Mouse (Mus musculus) liver, adult (tissue): ENCODE results near the gene Epop.

Experiments used
- GATA4 ChIP-seq: IDR thresholded peaks from 2 replicates; pipeline ENCODE4 v1.6.1; 2014; ENCODE audit warnings: mild to moderate bottlenecking, low read length; ENCODE audit not compliant: insufficient replicate concordance

The Epop gene

GRCm38 (mm10) chr11:97629576-97629975 is at the start of gene Epop:
Epop (minus strand) TSS chr11:97629702.
- TF ChIP-seq GATA4, result no peak

GRCm38 (mm10) chr11:97678301-97678700 is 48.8 kb upstream of the Epop start:
- no peak for TF ChIP-seq GATA4

- TF ChIP-seq GATA4, result no peak
These were observed 48.3 kb upstream of the Epop start for GRCm38 (mm10) chr11:97677842-97678241.

GRCm38 (mm10) chr11:97677381-97677780 is 47.9 kb upstream of the Epop start:
- no peak for TF ChIP-seq GATA4

- no peak for TF ChIP-seq GATA4
These were observed 46.7 kb upstream of the Epop start for GRCm38 (mm10) chr11:97676050-97676754.

GRCm38 (mm10) chr11:97673148-97673547 is 43.6 kb upstream of the Epop start:
- TF ChIP-seq GATA4, result no peak

GRCm38 (mm10) chr11:97671177-97671527 is 41.6 kb upstream of the Epop start:
- TF ChIP-seq GATA4, result no peak

- TF ChIP-seq GATA4, result no peak
These were observed 41.0 kb upstream of the Epop start for GRCm38 (mm10) chr11:97670234-97671176.

GRCm38 (mm10) chr11:97669829-97670228 is 40.3 kb upstream of the Epop start:
- TF ChIP-seq GATA4, result no peak

- no peak for TF ChIP-seq GATA4
These were observed 39.8 kb upstream of the Epop start for GRCm38 (mm10) chr11:97669268-97669667.

- no peak for TF ChIP-seq GATA4
These were observed 38.7 kb upstream of the Epop start for GRCm38 (mm10) chr11:97668160-97668559.

GRCm38 (mm10) chr11:97666794-97667193 is 37.3 kb upstream of the Epop start:
- TF ChIP-seq GATA4, result no peak

GRCm38 (mm10) chr11:97666221-97666620 is 36.7 kb upstream of the Epop start:
- TF ChIP-seq GATA4, result no peak

GRCm38 (mm10) chr11:97665431-97665830 is 35.9 kb upstream of the Epop start:
- no peak for TF ChIP-seq GATA4

GRCm38 (mm10) chr11:97664771-97665240 is 35.3 kb upstream of the Epop start:
- TF ChIP-seq GATA4, result no peak

- no peak for TF ChIP-seq GATA4
These were observed 34.8 kb upstream of the Epop start for GRCm38 (mm10) chr11:97664339-97664665.

- no peak for TF ChIP-seq GATA4
These were observed 34.2 kb upstream of the Epop start for GRCm38 (mm10) chr11:97663528-97664338.
